Mouse (Mus musculus) kidney, postnatal 25 days (tissue): ENCODE results near the gene Epb41l5.

Source experiments
- DNase-seq, 2 experiments: peaks; one replicate each; pipeline ENCODE4 v3.0.0; 2021; ENCODE audit warnings: mixed read lengths in 2 of 2

The Epb41l5 gene

DNA sequence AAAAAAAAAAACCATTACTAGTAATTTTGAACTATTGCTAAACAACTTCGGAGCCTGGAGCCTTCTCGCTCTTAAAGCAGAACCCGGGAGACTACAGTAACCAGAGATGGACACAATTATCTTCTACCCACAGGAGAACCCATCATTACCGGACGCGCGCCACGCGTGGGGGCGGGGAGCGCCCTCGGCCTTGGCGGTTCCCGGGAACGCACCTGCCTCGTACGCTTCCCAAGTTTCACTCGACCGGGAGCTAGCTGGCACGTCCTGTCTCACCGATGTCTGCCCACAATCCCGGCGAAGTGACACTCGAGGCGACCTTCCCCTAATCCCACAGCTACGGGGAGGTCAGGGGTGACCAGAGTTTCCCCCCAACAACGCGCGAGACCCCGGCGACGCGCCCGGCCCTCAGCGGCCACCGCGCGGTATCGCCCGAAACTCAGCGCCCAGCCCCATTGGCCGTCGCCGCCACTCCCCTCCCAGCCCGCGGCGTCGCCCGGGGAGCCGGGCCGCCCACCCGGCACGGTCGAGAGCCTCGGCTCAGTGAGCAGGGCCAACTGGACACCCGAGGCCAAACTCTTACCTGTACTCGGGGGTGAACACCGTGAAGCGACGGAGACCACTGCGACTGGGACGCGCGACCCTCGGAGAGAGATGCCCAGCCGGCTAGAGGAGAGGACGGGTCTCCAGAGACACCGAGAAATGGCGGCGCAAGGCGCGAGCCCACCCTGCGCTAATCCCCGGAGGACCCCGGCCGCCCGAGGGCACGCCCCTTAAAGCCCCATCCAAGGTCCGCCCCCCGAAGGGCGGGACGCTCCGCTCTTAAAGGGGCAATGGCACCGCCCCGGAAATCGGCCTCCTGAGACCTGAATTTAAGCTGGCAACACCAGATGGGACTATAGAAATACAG, at the start of gene Epb41l5:
Gene Epb41l5 (minus strand): TSS at position 796 of the 907 bp plus-strand sequence.
- peak; percentile 86 to 93 for DNase-seq

DNA sequence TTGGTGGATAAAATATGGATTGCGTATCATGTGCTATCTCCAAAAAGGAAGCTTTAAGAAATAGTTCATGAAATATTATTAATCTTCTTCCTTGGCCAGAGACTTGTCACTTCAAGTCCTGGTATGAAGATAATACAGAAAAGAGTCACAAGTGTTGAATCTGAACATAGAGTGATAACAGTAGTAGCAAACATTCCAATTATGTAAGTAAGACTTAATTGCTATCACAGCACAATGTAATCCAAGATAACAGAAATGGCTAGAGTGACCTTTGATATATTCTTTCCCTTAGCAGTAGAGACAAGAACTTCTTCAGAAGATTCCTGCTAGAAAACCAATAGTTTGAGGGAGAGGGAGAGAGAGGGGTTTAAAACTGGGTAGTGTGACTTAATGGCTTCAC, 48.1 kb upstream of the Epb41l5 start:
- no peak for DNase-seq

DNA sequence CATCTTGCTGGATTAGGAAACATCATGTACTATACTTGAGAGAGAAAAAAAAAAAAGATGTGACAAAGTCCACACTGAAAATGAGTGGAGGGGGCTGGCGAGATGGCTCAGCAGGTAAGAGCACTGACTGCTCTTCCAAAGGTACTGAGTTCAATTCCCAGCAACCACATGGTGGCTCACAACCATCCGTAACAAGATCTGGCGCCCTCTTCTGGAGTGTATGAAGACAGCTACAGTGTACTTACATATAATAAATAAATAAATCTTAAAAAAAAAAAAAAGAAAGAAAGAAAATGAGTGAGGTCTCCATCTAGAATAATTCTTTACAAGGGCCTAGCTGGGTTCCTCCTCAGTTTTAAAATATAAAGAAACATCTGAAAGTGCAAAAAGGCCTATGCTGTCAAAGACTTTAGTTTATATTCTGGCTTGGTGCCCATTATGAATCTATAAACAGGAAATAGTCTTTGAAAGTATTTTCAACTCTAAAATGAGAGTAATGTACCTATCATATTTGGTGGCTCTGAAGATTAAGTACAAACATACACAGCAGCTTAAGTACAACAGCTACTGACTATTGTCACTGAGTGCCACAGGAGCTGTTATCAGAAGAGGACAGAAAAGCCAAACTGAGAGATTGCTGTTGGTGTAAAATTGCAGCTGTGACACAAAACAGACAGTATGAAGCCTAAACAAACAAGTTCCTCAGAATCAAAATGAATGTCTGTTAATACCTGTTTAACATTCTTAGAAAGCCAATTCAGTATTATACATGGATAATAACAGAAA, 37.2 kb upstream of the Epb41l5 start:
- no peak for DNase-seq

DNA sequence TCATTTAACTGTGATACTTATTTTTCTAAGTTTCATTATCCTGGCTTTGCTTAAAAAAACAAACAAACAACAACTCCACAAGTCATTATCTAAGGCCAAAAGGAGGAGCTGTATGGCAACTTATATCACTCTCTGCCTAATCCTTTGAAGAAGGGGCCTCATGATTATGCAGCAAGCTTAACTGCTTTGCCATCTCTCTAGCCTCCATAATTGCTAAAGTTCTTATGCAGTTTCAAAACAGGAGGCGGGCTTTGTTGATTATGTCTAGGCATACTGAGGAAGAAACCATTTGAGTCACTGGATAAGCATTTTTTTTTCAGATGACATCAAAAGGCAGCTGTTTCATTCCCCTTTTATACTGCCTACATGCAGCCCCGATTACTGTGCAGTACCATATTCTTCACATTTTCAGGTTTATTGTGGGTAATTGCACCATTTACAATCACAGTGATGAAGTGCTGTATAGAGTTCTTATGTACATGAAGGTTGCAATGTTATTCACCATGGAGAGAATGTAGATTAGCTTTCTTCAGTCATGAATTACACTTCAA, 32.9 kb upstream of the Epb41l5 start:
- no peak for DNase-seq

DNA sequence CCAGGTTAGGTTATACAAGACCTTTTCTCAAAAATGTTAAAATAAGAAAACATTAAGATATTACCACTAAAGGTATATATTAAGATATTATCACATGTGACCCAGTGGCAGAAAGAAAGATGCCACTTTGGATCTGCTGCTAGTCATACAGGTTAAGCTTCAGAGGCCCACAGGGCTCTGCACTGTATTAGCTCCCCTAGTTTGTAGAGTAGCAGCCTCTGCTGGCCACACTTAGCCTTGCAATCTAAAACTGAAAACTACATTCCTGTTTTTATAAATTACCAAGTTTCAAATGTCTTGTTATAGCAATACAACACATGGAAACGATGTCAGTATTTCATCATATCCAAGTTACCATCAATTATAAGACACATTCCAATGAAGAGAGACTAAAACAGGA, 26.2 kb upstream of the Epb41l5 start:
- DNase-seq = peak; percentile 42 to 62

DNA sequence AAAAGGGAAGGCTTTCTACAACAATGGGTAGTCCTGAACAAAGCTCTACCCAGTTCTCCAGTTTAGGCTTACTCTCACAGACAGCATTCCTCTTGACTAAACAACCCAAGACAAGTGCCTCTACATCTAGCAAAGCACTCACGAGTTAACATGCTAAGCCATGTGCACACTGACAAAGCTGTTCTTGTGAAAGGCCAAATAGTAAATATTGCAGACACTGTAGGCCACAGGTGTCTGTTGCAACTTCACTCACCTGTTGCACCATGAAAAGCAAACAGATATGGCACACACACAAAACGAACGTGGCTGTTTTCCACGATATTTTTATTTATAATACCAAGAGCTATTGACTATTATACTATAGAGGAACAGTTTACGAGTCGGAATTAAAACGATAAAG, 18.1 kb upstream of the Epb41l5 start:
- no peak for DNase-seq

DNA sequence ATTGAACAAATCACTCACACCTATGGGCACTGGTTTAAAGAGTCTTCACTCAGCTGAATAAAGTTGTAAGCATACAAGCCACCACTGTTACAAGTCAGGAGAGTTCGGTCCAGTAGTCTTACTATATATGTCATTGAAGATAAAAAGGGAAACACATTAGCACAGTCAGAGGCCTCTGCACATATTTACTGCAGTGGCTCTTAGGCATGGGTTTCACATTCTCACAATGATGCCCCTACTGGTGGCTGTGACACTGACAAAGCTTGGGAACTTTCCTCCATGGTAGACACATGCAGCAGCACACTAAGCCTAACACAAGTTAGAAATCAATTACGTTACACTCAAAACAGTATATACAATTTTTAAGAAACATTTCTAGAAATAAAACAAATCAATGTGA, 5.5 kb upstream of the Epb41l5 start:
- no peak for DNase-seq

DNA sequence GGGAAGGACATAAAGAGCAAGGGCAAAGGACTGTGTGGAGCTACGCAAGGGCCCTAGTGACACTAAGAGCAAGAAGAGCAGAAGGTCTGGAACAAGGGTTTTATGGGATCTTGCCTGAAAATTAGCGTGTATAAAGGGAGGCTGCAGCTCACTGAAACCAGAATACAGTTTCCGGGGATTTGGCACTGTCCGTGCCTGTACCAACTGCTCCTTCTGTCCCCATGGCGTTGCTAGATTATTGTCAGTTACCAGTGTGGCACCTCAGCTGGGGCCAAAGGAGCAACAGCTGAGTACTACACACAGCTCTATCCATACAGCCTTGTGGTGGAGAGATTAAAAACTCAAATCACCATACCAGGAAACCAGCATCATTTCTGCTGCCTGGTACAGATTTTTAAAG, 1.6 kb upstream of the Epb41l5 start:
- DNase-seq = no peak

DNA sequence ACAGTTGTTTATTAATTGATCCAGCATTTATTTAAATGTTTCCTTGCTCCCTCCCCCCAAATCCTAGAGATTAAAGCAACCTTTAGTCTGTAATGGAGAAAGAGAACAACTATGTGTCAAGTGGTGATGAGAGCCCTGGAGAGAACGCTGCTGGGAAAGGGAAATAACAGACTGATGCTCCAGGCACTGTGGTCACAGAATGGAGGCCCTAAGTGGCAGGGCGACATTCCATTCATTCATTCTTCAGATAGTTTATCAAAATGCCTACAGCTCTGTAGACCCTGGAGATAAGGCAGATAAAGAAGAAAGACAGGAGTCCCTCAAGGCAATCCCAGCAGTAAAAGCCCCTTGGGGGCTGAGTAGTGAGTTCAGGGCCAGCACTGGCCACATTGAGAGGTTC, 827 bp upstream of the Epb41l5 start:
- DNase-seq = no peak

DNA sequence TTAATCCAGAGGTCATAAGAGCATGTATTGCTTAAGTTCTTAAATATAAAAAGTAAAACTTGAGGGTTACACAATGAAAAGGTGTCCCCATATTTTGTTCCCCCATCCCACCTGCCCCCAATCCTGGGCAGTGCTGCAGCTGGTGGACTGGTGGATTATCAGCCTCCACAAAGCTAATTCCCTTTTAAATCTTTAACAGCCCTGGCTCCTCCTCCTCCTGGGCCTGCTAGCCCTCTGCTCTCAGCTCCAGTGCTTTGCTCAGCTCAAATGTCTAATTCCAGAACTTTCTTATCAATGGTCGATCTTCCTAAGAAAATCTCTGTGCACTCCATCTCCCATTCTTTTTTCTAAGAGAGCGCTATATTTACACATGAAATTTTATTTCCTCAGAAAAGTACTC, 2.4 kb downstream of the Epb41l5 start:
- DNase-seq = peak; percentile 52 to 71

DNA sequence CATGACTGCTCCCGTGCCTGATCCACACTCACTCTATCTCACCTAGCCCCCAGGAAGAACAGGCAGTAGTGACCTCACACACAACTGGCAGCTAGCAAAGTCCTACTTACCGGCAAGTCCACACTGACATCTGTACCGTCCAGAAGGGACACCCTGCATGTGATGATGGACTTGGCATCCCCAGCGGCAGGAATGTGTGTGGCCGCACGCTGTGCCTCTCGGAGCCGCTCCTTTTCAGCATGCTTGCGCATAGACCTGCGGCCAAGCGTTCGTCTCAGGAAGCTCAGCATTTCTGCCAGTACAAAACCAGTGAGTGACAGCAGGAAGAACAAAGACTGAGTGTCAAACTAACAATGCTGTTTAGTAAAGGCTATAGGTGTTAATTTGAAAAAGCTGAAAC, 6.4 kb downstream of the Epb41l5 start:
- peak; percentile 72 to 84 for DNase-seq

DNA sequence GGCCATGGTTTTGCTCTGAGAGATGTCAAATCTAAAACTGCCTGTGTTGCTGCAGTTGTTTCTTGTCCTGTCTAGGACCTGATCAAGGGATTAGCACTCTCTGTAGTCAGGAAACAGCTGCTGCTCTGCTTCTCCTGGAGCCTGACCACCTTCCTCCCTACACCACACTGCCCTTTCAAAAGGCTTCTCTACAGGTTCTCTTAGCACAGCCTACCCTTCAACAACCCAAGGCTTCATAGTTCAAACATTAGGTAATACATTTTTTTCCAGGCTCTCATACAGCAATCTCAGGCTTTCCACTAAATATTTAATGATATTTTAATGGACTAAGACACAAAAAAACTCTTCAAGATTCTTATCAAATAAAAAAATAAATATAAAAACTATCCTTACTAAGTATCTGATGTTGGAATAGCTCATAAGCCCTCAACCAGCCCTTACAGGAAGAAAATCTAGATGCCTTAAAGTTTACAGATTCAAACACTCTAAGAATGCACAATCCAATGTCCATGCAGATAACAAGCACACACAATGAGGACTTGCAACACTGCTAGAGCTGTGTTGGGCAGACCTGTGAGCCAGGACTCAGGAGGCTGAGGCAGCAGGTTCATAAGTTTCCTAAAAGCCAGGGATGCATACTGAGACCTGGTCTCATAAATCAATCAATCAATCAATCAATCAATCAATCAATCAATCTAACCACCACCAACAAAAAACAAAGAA, 7.5 kb downstream of the Epb41l5 start:
- DNase-seq = no peak

DNA sequence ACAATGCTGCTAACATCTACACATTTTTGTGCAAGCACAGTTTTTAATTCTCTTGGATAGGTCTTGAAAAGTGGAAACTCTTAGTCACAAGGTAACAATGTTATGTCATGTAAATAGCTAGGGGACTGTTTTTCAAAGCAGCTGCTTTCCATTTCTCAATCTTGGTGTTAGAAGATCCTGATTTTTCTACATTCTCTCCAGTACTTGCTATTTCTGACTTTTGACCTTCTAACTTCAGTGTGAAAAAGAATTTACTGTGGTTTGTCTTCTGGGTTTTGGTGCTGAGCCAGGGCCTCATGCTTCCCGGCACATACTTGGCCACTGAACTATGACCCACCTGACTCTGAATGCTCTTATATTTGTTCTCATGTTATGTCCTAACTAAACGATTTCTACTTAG, 8.8 kb downstream of the Epb41l5 start:
- peak; percentile 84 to 85 for DNase-seq

DNA sequence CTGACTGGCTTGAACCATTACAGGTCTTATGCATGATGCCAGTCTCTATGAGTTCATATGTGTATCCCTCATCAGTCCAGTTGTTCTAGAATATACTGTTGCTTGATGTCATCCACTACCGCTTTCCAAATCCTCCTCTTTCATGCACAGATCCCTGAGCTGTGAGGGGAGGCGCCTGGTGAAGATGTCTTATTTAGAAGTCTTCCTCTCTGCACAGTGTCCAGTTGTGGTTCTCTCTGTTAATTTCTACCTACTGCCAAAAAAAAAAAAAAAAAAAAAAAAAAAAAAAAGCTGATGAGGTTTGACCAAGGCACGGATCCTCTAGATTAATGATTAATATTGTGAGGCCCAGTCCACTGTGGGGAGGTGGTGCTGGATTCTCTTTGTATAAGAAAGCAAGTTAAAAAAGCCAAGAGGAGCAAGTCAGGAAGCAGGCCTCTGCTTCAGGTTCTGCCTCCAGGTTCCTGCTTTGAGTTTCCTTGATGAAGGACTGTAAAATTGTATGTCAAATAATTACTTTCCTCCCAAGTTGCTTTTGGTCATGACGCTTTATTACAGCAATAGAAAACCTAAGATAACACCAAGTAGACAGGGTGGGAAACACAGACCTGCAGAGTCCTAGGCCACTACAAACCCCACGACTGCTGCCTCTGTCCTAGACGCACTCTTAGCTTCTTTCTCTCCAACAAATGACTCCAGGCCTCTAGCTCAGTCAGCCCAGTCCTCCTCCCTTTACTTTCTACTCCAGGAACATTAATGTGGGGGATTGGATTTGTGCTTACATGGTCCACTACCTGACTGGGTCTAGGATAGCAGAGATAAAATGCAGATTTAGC, 11.4 kb downstream of the Epb41l5 start:
- peak; percentile 46 to 70 for DNase-seq

DNA sequence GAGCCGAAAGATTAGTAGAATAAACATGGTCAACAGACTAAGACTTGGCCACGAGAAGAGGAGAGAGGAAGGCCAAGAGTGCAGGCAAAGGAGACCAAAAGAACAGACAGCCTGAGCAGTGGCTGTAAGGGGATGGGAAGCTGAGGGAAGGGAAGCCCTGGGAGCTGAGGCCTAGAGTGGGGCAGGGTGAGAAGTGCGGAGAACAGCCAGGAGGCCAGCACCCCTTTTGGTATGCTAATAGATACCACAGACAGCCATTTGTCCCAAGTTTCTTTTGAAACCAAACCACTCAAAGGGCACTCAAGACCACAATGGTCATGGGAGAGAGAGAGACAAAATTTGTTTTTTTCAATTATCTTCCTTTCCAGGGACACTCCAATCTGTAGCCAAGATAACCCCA, 14.1 kb downstream of the Epb41l5 start:
- no peak for DNase-seq

DNA sequence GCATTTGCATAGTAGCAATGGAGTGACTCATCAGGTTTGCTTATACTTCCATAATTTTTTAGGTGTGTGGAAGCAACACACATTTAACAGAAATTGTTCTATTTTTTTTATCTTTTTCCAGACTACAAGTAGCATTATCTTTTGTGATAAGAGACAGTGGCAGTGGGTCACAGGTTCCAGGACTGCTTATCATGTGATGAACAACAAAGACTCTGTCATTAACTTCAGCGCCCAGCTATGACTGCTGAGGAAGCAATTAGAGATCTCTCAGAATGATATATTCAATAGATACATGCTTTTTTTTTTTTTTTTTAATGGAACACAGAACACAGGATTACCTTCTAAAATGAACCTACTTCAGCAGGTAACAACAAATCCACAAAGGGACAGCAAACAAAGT, 18.4 kb downstream of the Epb41l5 start:
- DNase-seq = no peak

DNA sequence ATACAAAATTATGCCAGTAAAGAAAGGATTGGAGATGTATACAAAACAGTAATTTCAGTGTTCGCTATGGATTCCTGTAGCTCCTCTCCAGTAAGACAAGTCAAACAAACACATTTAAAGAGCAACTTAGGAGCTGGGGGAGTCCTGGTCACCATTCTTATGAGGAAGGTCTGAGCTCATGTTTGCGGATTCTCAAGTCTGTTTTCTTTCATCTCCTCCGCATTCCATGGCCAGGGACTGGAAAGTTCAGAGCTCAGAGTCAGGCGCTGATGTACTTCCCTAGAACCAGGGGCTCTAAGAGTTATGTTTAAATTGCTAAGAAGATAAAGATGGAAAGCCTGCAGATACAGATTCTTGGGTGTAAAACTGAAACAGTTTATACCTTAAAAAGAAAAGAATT, 22.0 kb downstream of the Epb41l5 start:
- no peak for DNase-seq

DNA sequence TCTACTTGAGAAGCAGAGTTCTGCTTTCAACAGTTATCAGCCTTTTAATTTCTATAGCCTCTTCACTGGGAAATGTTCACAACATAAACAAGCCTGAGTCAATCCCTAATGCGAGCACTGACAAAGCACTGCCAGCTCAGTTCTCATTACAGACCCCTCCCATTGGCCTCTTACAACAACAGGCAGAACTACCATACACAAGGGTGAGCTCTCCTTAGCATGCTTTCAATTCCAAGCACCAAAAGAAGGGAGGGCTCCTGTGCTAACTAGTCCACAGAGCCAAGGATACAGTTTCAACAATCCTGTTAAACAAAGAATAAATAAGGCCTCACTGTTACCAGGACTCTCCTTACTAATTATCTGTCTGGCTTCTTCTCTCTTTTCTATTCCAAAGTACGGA, 24.4 kb downstream of the Epb41l5 start:
- DNase-seq = no peak

DNA sequence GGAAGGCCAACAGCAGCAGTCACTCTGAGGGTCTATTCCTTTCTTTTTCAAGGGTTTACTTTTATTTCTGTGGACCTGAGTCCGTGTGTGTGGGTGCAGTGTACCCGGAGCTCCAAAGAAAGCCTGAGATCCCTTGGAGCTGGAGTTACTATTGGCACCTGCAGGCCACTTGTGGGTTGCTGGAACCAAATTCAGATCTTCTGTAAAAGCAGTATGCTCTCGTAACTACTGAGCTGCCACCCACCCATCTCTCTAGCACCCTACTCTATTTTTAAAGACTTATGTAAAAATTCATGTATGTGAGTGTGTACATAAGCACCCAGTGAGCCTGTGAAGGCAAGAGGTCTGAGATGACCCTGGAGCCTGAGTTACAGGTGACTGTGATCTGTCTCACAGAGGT, 43.4 kb downstream of the Epb41l5 start:
- DNase-seq = no peak

DNA sequence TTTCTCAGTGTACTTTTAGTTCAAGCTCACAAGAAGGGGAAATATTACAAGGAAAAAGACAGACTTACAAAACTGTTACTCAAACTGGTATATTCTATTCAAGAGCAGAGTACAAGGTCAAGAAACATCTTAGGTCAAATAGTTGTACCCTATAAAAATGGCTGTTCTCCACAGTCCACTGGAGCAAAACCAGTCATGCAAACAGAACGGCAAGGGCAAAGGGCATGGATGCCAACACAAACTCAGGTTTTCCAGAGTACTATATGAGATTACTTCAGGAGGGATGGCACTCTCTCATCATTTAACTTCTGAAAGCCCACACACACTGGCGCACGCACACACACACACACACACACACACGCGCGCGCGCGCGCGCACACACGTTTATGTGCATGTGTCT, 46.4 kb downstream of the Epb41l5 start:
- peak; percentile 79 to 89 for DNase-seq

DNA sequence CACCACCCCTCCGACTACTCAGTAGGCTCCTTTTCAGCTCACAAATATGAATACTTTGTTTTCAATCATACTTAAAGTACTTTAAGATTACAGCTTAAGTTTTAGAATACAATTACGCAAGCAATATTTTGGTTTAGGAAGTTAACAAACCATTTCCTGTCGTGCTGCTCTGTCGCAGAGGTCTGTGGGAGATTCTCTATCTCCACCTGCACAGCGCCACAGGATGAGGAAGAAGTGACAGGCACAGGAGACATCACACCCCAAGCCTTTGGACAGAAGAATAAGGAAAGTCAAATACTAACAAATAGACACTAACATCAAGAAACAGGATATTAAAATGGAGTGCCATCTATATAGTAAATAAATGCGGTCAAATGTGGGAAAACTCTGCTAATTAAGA, 49.9 kb downstream of the Epb41l5 start:
- no peak for DNase-seq

DNA sequence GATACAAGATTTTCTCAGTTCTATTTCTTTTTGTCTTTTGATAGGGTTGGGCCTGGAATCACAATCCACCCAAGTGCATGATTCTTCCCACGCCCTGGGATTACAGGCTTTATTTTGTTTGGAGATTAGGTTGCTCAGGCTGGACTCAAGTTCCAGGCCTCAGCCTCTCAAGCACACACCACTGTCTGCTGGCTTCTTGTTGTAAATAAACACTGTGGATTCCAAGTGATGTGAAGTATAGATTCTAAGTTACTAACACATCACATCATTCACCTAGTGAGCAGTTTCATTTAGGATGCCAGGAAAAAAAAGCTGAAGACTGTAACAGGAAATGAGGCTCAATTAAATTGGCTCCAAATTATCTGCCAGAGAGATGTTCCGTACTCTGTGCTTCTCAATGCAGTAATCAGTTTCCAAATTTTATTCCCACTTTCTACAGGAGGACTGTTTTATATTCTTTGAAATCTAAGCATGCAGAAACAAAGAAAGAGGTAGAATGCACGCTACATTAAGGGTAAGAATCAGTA, 51.8 kb downstream of the Epb41l5 start:
- no peak for DNase-seq
